Mouse (Mus musculus) olfactory bulb, adult 2 months (tissue): Measurements from ENCODE around the gene Scarf1.

ENCODE experiments used
- CTCF ChIP-seq: fragments of 200-500 bp; IDR thresholded peaks from 2 replicates; pipeline ENCODE4 v1.5.1; 2012; ENCODE audit warnings: low read depth, mild to moderate bottlenecking, low read length, moderate library complexity; ENCODE audit not compliant: insufficient read depth
- POLR2A ChIP-seq: fragments of 200-500 bp; IDR thresholded peaks from 2 replicates; pipeline ENCODE4 v1.6.1; 2012; ENCODE audit warnings: mild to moderate bottlenecking, low read depth, low read length, moderate library complexity; ENCODE audit not compliant: insufficient read depth

DNA sequence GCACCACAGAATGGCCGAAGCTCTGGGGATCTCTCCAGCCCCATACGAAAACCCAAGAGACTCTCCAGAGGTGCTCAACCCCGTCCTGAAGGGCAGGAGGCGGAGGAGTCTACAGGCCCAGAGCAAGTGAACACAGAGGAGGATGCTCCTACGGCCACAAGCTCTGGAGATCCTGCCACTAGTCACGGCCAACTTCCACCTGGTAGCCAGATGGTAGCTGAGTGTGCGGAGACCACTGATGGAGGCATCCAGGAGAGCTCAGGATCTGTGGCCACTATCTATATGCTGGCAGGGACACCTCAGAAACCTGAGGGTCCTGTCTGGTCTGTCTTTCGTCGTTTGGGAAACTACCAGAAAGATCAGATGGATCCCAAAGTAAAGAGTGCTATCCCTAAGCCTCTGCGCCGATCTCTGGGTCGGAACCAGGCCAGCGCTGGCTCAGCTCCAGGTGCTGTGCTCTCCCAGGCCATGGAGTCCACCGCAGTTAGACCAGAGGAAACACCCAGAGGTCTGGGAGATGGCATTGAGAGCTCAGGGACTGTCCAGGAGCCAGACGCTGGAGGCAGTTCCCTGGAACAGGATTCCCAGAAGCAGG lies 12.3 kb downstream of the Scarf1 start:
- TF ChIP-seq POLR2A (no peak), CTCF (no peak)
